Mouse (Mus musculus): Measurements from ENCODE around the gene Anpep. TPM values are rescaled to one million over a fixed set of nuclear protein-coding genes. Genes with fewer than 3 reads are reported as not detected.
A peak's percentile ranks its signal among the peaks of the same experiment; 100 is the strongest.

Anpep gene
- 1,432 and 7,549 TPM in 2 replicates for polyA plus RNA-seq (2012; rRNA removed)

DNA sequence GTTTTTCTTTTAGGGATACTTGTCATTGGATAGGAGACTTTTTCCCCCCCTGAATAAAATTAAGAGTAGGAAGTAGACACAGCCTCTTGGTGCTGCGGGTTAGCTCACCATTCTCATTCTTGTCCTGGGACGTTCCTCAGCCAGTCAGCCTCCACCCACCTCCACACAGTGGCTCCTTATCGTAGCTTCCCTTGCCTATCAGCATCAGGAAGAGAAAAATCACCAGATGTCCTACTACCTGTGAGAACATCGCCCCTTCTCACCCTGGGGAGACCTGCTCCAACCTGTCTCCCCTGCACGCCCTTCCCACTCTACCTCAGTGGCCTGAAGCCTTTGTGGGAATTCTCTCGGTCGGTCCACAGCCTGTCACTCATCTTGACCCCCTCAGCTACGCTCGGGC lies at the start of gene Anpep:
Anpep (minus strand) TSS at position 249 of the 400 bp plus-strand sequence.
- no peaks in the 10 kb centered on the region for H3K27me3 ChIP-seq (ENCODE audit: control insufficient read depth, insufficient read depth, low read length)
- peaks cover 12% of the 10 kb centered on the region; the same call in 1 of the 2 replicates for H3K4me1 ChIP-seq (ENCODE audit: control insufficient read depth, insufficient read depth, insufficient read length, low read length)
- no peak for TF ChIP-seq CTCF (IDR thresholded peaks at IDR 0.05; ENCODE audit: extremely low read depth, insufficient read length, insufficient replicate concordance, low read depth, low read length)
- no peak for TF ChIP-seq POLR2A (IDR thresholded peaks at IDR 0.05; ENCODE audit: low read depth, low read length)
- no peaks in the 10 kb centered on the region for H3K36me3 ChIP-seq (ENCODE audit: control insufficient read depth, insufficient read depth, low read length)
- no peak within 1 kb of the TSS for H3K4me3 ChIP-seq (ENCODE audit: low read depth, low read length)
- 58% methylated on average over 9 of the region's 9 CpGs for WGBS
- no peak within 1 kb of the TSS for H3K27ac ChIP-seq (ENCODE audit: insufficient read depth, low read depth, low read length)

DNA sequence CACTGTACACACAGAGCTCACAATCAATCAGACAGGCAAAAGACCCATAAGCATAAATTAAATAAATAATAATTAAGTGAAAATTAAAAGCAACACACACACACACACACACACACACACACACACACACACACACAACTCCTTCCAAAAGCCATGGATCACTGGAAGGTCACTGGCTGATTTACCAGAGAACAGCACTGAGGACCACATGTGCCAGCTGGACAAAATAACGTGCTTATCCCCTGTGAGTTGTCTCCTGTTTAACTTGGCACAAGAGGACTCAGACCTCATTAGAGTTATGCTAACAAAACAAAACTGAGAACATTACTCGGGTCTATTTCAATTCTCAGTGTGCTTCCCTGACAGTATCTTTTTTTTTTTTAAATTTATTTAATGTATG lies 46.5 kb upstream of the Anpep start:
- 33% methylated on average over 2 of the region's 2 CpGs for WGBS
- no peak for TF ChIP-seq CTCF (IDR thresholded peaks at IDR 0.05; ENCODE audit: extremely low read depth, insufficient read length, insufficient replicate concordance, low read depth, low read length)
- no peak for TF ChIP-seq POLR2A (IDR thresholded peaks at IDR 0.05; ENCODE audit: low read depth, low read length)
- Histone ChIP-seq H3K27ac (ENCODE audit: insufficient read depth, low read depth, low read length) (no peak overlapping the region), H3K4me1 (ENCODE audit: control insufficient read depth, insufficient read depth, insufficient read length, low read length) (peaks cover 8% of the 10 kb centered on the region; the same call in 1 of the 2 replicates), H3K27me3 (ENCODE audit: control insufficient read depth, insufficient read depth, low read length) (no peaks in the 10 kb centered on the region), H3K4me3 (ENCODE audit: low read depth, low read length) (no peak overlapping the region), H3K36me3 (ENCODE audit: control insufficient read depth, insufficient read depth, low read length) (peaks cover 22% of the 10 kb centered on the region)

DNA sequence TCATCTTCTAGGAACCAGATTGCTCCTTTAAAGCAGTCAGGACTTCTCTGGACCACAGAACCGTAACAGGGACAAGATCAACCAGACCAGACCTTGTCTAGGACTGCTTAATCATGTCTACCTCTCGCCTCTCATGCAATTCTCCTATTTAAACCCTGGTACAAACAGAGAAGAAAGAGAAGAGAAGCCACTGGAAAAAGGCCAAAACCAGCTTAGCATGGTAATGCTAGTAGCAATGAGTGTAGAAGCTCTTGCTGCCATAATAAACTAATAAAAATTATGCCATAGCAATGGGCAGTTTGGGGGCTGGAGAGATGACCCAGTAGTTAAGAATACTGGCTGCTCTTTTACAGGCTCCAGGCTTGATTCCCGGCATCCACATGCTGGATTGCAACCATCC lies 46.1 kb upstream of the Anpep start:
- no peak for TF ChIP-seq POLR2A (IDR thresholded peaks at IDR 0.05; ENCODE audit: low read depth, low read length)
- H3K4me3 ChIP-seq (ENCODE audit: low read depth, low read length): no peak overlapping the region
- H3K4me1 ChIP-seq (ENCODE audit: control insufficient read depth, insufficient read depth, insufficient read length, low read length): peaks cover 10% of the 10 kb centered on the region; the same call in 1 of the 2 replicates
- H3K27ac ChIP-seq (ENCODE audit: insufficient read depth, low read depth, low read length): no peak overlapping the region
- H3K36me3 ChIP-seq (ENCODE audit: control insufficient read depth, insufficient read depth, low read length): peaks cover 22% of the 10 kb centered on the region
- no peaks in the 10 kb centered on the region for H3K27me3 ChIP-seq (ENCODE audit: control insufficient read depth, insufficient read depth, low read length)
- WGBS: 93% methylated on average over 3 of the region's 3 CpGs

DNA sequence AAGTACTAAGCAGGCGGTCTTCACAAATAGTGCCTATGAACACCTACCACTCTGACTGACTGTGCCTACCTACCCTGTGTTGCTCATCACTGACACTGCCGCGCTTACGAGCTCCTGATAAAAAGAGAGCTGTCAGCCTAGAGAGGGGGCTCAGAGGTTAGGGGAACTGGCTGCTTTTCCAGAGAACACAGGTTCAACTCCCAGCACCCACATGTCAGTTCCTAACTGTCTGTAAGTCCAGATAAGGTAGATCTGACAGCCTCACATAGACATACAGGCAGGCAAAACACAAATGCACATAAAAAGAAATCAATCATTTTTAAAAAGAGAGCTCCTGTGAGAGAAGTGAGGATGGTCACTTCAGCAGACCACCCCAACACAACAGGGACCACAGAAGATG lies 44.3 kb upstream of the Anpep start:
- H3K4me1 ChIP-seq (ENCODE audit: control insufficient read depth, insufficient read depth, insufficient read length, low read length): peaks cover 21% of the 10 kb centered on the region; the same call in 1 of the 2 replicates
- H3K4me3 ChIP-seq (ENCODE audit: low read depth, low read length): no peak overlapping the region
- TF ChIP-seq CTCF (IDR thresholded peaks at IDR 0.05; ENCODE audit: extremely low read depth, insufficient read length, insufficient replicate concordance, low read depth, low read length) (no peak), POLR2A (IDR thresholded peaks at IDR 0.05; ENCODE audit: low read depth, low read length) (no peak)
- H3K27ac ChIP-seq (ENCODE audit: insufficient read depth, low read depth, low read length): no peak overlapping the region
- H3K27me3 ChIP-seq (ENCODE audit: control insufficient read depth, insufficient read depth, low read length): no peaks in the 10 kb centered on the region
- peaks cover 22% of the 10 kb centered on the region for H3K36me3 ChIP-seq (ENCODE audit: control insufficient read depth, insufficient read depth, low read length)
- WGBS: 94% methylated on average over 4 of the region's 4 CpGs

DNA sequence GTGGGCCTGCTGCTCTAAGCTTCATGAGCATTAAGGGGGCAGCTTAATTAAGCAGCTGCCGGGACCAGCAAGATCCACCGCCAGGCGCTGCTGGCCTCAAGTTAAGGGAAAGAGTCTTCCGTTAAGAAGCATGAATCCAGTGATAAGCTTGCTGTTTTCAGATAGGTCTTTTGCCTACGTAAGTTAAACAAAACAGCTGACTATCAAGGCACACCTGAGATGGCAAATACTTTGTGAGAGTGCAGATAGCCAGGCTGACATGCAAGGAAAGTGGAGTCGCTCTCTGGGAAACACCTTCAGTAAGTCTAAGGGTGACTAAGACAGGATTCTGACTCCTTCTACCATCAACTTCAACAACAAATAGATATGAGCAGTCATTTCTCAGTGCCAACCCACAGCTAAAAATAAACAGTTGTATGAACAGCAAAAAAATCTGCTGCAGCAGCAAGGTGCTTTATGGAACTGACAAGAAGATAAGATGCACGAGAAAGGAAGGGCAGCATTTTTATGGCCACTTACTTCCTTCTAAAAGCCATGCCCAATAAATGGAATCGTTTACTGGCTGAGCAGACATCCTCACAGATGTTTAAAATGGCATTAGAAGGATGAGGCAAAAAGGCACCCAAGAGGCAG lies 42.4 kb upstream of the Anpep start:
- H3K27ac ChIP-seq (ENCODE audit: insufficient read depth, low read depth, low read length): peak overlapping the region; percentile 96
- H3K4me1 ChIP-seq (ENCODE audit: control insufficient read depth, insufficient read depth, insufficient read length, low read length): peaks cover 21% of the 10 kb centered on the region; the same call in 1 of the 2 replicates
- TF ChIP-seq CTCF (IDR thresholded peaks at IDR 0.05; ENCODE audit: extremely low read depth, insufficient read length, insufficient replicate concordance, low read depth, low read length): no peak
- TF ChIP-seq POLR2A (IDR thresholded peaks at IDR 0.05; ENCODE audit: low read depth, low read length): no peak
- H3K27me3 ChIP-seq (ENCODE audit: control insufficient read depth, insufficient read depth, low read length): no peaks in the 10 kb centered on the region
- H3K36me3 ChIP-seq (ENCODE audit: control insufficient read depth, insufficient read depth, low read length): peaks cover 8% of the 10 kb centered on the region
- 29% methylated on average over 8 of the region's 8 CpGs for WGBS
- no peak overlapping the region; the same call in 1 of the 2 replicates for H3K4me3 ChIP-seq (ENCODE audit: low read depth, low read length)

DNA sequence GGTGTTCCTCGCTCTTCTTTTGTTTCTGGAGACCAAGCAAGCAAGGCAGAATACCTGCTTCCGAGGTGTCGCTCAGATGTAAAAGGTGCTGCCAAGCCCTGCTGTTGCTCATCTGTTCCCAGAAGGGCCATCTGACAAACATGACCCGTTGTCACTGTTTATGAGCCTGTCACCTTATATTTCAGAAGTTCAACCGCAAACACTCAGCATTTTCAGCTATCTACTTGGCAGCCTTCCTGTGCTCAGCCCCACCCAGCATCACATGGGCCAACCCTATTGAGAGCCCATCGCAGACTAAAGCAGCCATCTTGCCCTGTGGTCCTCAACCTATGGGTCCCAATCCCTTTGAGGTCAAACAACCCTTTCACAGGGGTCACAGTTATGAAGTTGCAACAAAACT lies 39.9 kb upstream of the Anpep start:
- no peak overlapping the region for H3K4me3 ChIP-seq (ENCODE audit: low read depth, low read length)
- peak overlapping the region; percentile 84 for H3K27ac ChIP-seq (ENCODE audit: insufficient read depth, low read depth, low read length)
- no peak for TF ChIP-seq POLR2A (IDR thresholded peaks at IDR 0.05; ENCODE audit: low read depth, low read length)
- H3K27me3 ChIP-seq (ENCODE audit: control insufficient read depth, insufficient read depth, low read length): no peaks in the 10 kb centered on the region
- H3K4me1 ChIP-seq (ENCODE audit: control insufficient read depth, insufficient read depth, insufficient read length, low read length): peaks cover 33% of the 10 kb centered on the region; the same call in 1 of the 2 replicates
- 45% methylated on average over 6 of the region's 6 CpGs for WGBS
- peaks cover 4% of the 10 kb centered on the region; the same call in 1 of the 2 replicates for H3K36me3 ChIP-seq (ENCODE audit: control insufficient read depth, insufficient read depth, low read length)

DNA sequence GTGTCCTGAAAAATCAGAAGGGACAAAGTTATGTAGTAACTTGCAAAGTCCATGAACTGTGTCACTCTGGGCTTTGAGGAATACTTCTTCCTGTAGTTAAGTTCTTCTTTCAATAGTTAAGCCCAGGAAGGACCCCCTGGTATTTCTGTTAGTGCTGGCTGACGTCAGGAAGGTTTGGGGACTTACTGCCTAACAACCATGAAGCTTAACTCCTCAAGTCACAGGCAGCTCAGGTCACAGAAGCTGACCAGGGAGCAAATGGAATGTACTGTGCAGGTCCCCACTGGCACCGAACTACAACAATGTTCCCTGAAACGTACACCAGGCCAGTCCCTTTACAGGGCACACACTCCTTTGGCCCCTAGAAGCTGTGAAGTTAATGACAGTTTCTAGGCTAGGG lies 34.4 kb upstream of the Anpep start:
- 46% methylated on average over 3 of the region's 3 CpGs for WGBS
- no peaks in the 10 kb centered on the region for H3K27me3 ChIP-seq (ENCODE audit: control insufficient read depth, insufficient read depth, low read length)
- H3K4me3 ChIP-seq (ENCODE audit: low read depth, low read length): no peak overlapping the region

More for the DNA sequence above, 34.4 kb upstream of the Anpep start:
- Histone ChIP-seq H3K4me1 (ENCODE audit: control insufficient read depth, insufficient read depth, insufficient read length, low read length) (peaks cover 35% of the 10 kb centered on the region), H3K36me3 (ENCODE audit: control insufficient read depth, insufficient read depth, low read length) (peaks cover 1% of the 10 kb centered on the region; the same call in 1 of the 2 replicates), H3K27ac (ENCODE audit: insufficient read depth, low read depth, low read length) (peak overlapping the region; percentile 91)
- TF ChIP-seq CTCF (IDR thresholded peaks at IDR 0.05; ENCODE audit: extremely low read depth, insufficient read length, insufficient replicate concordance, low read depth, low read length) (no peak), POLR2A (IDR thresholded peaks at IDR 0.05; ENCODE audit: low read depth, low read length) (no peak)
